Mouse (Mus musculus): ENCODE data around the gene Noto. TPM values are rescaled to one million over a fixed set of nuclear protein-coding genes. Genes with fewer than 3 reads are reported as not detected.
"Not testable (repeated sequence)": the region's sequence is repeated elsewhere in the genome, so short reads cannot be mapped to it uniquely, and the experiment has no call there.

Noto gene
- polyA plus RNA-seq, 1 experiment from 2014 or later = not detected

- 0 out of 2 replicates have a peak, but pooled peaks cover 9% of the 10 kb centered on the region for H3K4me1 ChIP-seq
- H3K36me3 ChIP-seq = peaks cover 10% of the 10 kb centered on the region
- no peaks in the 10 kb centered on the region for H3K27me3 ChIP-seq
- H3K27ac ChIP-seq (replicated peaks) = no peak overlapping the region
- H3K9me3 ChIP-seq = no peaks in the 10 kb centered on the region
- no peak overlapping the region for H3K4me3 ChIP-seq
- 87% methylated on average over 5 of the region's 5 CpGs for WGBS
- H3K9ac ChIP-seq (replicated peaks) = no peak overlapping the region
- no peak for ATAC-seq (ENCODE audit: low FRiP score, low read depth)
- H3K4me2 ChIP-seq (replicated peaks) = no peak overlapping the region
Observed at GRCm38 (mm10) chr6:85433865-85434264, 10.2 kb downstream of the Noto start.

- Histone ChIP-seq H3K4me1 (0 out of 2 replicates have a peak, but pooled peaks cover 9% of the 10 kb centered on the region), H3K27me3 (no peaks in the 10 kb centered on the region), H3K36me3 (peaks cover 33% of the 10 kb centered on the region), H3K9me3 (no peaks in the 10 kb centered on the region), H3K9ac (replicated peaks) (no peak overlapping the region), H3K27ac (replicated peaks) (no peak overlapping the region), H3K4me2 (replicated peaks) (no peak overlapping the region), H3K4me3 (no peak overlapping the region)
- ATAC-seq (ENCODE audit: low FRiP score, low read depth) = no peak
- WGBS = 92% methylated on average over 1 of the region's 1 CpGs
Observed at GRCm38 (mm10) chr6:85436204-85436603, 12.5 kb downstream of the Noto start.

GRCm38 (mm10) chr6:85436631-85437030, 12.9 kb downstream of the Noto start:
- Histone ChIP-seq H3K9me3 (no peaks in the 10 kb centered on the region), H3K9ac (replicated peaks) (no peak overlapping the region), H3K27me3 (no peaks in the 10 kb centered on the region), H3K27ac (replicated peaks) (no peak overlapping the region), H3K4me1 (0 out of 2 replicates have a peak, but pooled peaks cover 6% of the 10 kb centered on the region), H3K4me2 (replicated peaks) (no peak overlapping the region), H3K4me3 (no peak overlapping the region), H3K36me3 (peaks cover 38% of the 10 kb centered on the region)
- no peak for ATAC-seq (ENCODE audit: low FRiP score, low read depth)
- 91% methylated on average over 5 of the region's 6 CpGs for WGBS

- no peak overlapping the region for H3K27ac ChIP-seq (replicated peaks)
- no peaks in the 10 kb centered on the region for H3K4me1 ChIP-seq
- H3K4me3 ChIP-seq = no peak overlapping the region
- no peaks in the 10 kb centered on the region for H3K9me3 ChIP-seq
- ATAC-seq (ENCODE audit: low FRiP score, low read depth) = no peak
- no peak overlapping the region for H3K9ac ChIP-seq (replicated peaks)
- no peak overlapping the region for H3K4me2 ChIP-seq (replicated peaks)
- 93% methylated on average over 4 of the region's 4 CpGs for WGBS
- H3K27me3 ChIP-seq = no peaks in the 10 kb centered on the region
- H3K36me3 ChIP-seq = peaks cover 68% of the 10 kb centered on the region
Observed at GRCm38 (mm10) chr6:85441142-85441541, 17.5 kb downstream of the Noto start.

GRCm38 (mm10) chr6:85443488-85444233, 20.0 kb downstream of the Noto start:
- no peak overlapping the region for H3K9ac ChIP-seq (replicated peaks)
- H3K4me3 ChIP-seq = no peak overlapping the region
- no peak overlapping the region for H3K27ac ChIP-seq (replicated peaks)
- H3K4me1 ChIP-seq = no peaks in the 10 kb centered on the region
- no peak overlapping the region for H3K4me2 ChIP-seq (replicated peaks)
- no peaks in the 10 kb centered on the region for H3K9me3 ChIP-seq
- 88% methylated on average over 3 of the region's 3 CpGs for WGBS
- no peak for ATAC-seq (ENCODE audit: low FRiP score, low read depth)
- H3K36me3 ChIP-seq = peaks cover 66% of the 10 kb centered on the region
- no peaks in the 10 kb centered on the region for H3K27me3 ChIP-seq

- H3K4me3 ChIP-seq = no peak overlapping the region
- H3K27ac ChIP-seq (replicated peaks) = no peak overlapping the region
- no peaks in the 10 kb centered on the region for H3K9me3 ChIP-seq
- no peak overlapping the region for H3K9ac ChIP-seq (replicated peaks)
- H3K36me3 ChIP-seq = peaks cover 59% of the 10 kb centered on the region
- ATAC-seq (ENCODE audit: low FRiP score, low read depth) = no peak
- no peak overlapping the region for H3K4me2 ChIP-seq (replicated peaks)
- no peaks in the 10 kb centered on the region for H3K27me3 ChIP-seq
- WGBS = 94% methylated on average over 8 of the region's 8 CpGs
- no peaks in the 10 kb centered on the region for H3K4me1 ChIP-seq
Observed at GRCm38 (mm10) chr6:85444266-85444965, 20.7 kb downstream of the Noto start.

- no peak overlapping the region for H3K4me2 ChIP-seq (replicated peaks)
- H3K4me1 ChIP-seq = 0 out of 2 replicates have a peak, but pooled peaks cover 1% of the 10 kb centered on the region
- H3K9ac ChIP-seq (replicated peaks) = no peak overlapping the region
- no peak overlapping the region for H3K4me3 ChIP-seq
- 78% methylated on average over 5 of the region's 5 CpGs for WGBS
- H3K36me3 ChIP-seq = peaks cover 50% of the 10 kb centered on the region
- H3K9me3 ChIP-seq = no peaks in the 10 kb centered on the region
- no peak overlapping the region for H3K27ac ChIP-seq (replicated peaks)
- no peak for ATAC-seq (ENCODE audit: low FRiP score, low read depth)
- H3K27me3 ChIP-seq = no peaks in the 10 kb centered on the region
Observed at GRCm38 (mm10) chr6:85445286-85445685, 21.6 kb downstream of the Noto start.

- Histone ChIP-seq H3K4me1 (peaks cover 6% of the 10 kb centered on the region; the same call in 1 of the 2 replicates), H3K9ac (replicated peaks) (no peak overlapping the region), H3K9me3 (no peaks in the 10 kb centered on the region), H3K4me3 (no peak overlapping the region), H3K27me3 (no peaks in the 10 kb centered on the region), H3K27ac (replicated peaks) (no peak overlapping the region), H3K36me3 (peaks cover 30% of the 10 kb centered on the region), H3K4me2 (replicated peaks) (no peak overlapping the region)
- no peak for ATAC-seq (ENCODE audit: low FRiP score, low read depth)
- 89% methylated on average over 6 of the region's 6 CpGs for WGBS
Observed at GRCm38 (mm10) chr6:85447351-85447750, 23.7 kb downstream of the Noto start.

- not testable (repeated sequence) for ATAC-seq (ENCODE audit: low FRiP score, low read depth); H3K27ac ChIP-seq (replicated peaks); H3K9me3 ChIP-seq; H3K27me3 ChIP-seq
- Histone ChIP-seq H3K9ac (replicated peaks) (0 out of 2 replicates have a peak overlapping the region, but pooled peaks have one; percentile 72), H3K4me3 (peak overlapping the region; percentile 73), H3K4me1 (peaks cover 29% of the 10 kb centered on the region), H3K36me3 (peaks cover 16% of the 10 kb centered on the region), H3K4me2 (replicated peaks) (peak overlapping the region; percentile 95)
- 79% methylated on average over 1 of the region's 1 CpGs for WGBS
Observed at GRCm38 (mm10) chr6:85450140-85450539, 26.5 kb downstream of the Noto start.

- peak within 1 kb of the TSS; percentile 95 for H3K4me2 ChIP-seq (replicated peaks)
- peaks cover 34% of the 10 kb centered on the region for H3K4me1 ChIP-seq
- 3% methylated on average over 94 of the region's 96 CpGs for WGBS
- peak within 1 kb of the TSS; percentile 73 for H3K4me3 ChIP-seq
- H3K36me3 ChIP-seq = peaks cover 8% of the 10 kb centered on the region
- peak; percentile 93 for ATAC-seq (ENCODE audit: low FRiP score, low read depth)
- H3K27ac ChIP-seq (replicated peaks) = peak within 1 kb of the TSS; percentile 86
- H3K27me3 ChIP-seq = no peaks in the 10 kb centered on the region
- H3K9ac ChIP-seq (replicated peaks) = peak within 1 kb of the TSS; percentile 89
- H3K9me3 ChIP-seq = no peaks in the 10 kb centered on the region
Observed at GRCm38 (mm10) chr6:85450697-85451663, 27.3 kb downstream of the Noto start, which contains the start of gene Cct7. TSS of gene Cct7 (plus strand) at chr6:85451514.

- H3K9ac ChIP-seq (replicated peaks) = peak within 1 kb of the TSS; percentile 89
- H3K27ac ChIP-seq (replicated peaks) = peak within 1 kb of the TSS; percentile 86
- no peaks in the 10 kb centered on the region for H3K27me3 ChIP-seq
- ATAC-seq (ENCODE audit: low FRiP score, low read depth) = peak; percentile 89
- no peaks in the 10 kb centered on the region for H3K9me3 ChIP-seq
- H3K4me3 ChIP-seq = peak within 1 kb of the TSS; percentile 73
- H3K4me1 ChIP-seq = peaks cover 42% of the 10 kb centered on the region
- peak within 1 kb of the TSS; percentile 95 for H3K4me2 ChIP-seq (replicated peaks)
- under 1% methylated on average over 52 of the region's 54 CpGs for WGBS
- H3K36me3 ChIP-seq = no peaks in the 10 kb centered on the region
Observed at GRCm38 (mm10) chr6:85451664-85452410, 28.2 kb downstream of the Noto start, which contains the start of gene Pradc1. TSS of gene Pradc1 (minus strand) at chr6:85451970.
